Mouse (Mus musculus) brain, embryonic 18.5 days (tissue): ENCODE measurements at regions not wholly inside any gene's neighbourhood (a gene's known extent, or its start where the extent isn't known, plus 50 kb on each side); places are given as distances from the start of the nearest gene placed in this dataset.

Source experiments
- DNase-seq: peaks from one replicate; pipeline ENCODE4 v3.0.0-alpha.2; 2012; ENCODE audit warnings: low read depth, low spot score

DNA sequence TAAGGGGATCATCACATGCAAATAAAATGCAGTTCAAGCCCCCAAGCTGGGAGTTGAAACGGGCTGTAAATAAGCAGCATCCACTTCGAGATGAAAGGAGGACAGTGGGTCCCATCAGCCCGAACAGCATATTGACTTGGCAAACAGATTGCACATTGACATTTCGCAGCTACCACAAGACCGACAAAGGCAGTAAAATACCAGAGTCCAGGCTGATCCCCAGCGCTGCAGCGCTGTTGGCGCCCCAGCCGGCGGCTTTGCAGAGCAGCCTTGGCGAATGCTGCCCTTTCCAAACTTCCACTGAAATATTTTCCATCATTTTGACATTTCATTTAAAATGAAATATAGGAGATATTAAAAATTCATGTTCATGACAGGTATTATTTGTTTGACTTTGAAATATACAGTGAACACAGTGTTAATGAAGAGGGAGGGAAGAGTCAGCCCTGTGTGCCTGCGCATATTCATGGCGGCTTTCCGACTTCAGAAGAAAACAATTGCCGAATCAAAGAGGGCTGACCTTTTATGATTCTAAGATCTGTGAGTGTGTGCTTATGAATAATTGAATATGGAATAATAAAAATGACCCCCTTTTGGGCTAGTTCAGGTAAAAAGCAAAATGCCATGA is 98.4 kb downstream of the Sqor start:
- no peak for DNase-seq

DNA sequence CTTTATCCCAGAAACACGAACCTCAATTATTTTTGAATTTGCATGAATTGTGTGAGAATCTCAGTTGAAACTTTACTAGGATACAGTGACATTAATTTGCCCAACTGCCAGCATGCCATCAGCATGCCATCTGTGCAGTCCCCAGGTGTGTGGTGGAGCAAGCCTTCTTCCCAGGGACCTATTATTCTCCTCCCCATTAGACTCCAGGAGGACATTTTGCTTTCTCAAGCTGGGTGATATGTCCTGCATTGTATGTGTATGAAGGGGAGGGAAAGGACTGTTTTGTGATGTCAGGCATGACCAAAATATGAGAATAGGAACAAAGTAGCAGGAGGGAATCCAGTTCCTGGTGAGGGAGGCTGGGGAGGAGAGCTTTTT is 98.9 kb downstream of the Sqor start:
- no peak for DNase-seq

DNA sequence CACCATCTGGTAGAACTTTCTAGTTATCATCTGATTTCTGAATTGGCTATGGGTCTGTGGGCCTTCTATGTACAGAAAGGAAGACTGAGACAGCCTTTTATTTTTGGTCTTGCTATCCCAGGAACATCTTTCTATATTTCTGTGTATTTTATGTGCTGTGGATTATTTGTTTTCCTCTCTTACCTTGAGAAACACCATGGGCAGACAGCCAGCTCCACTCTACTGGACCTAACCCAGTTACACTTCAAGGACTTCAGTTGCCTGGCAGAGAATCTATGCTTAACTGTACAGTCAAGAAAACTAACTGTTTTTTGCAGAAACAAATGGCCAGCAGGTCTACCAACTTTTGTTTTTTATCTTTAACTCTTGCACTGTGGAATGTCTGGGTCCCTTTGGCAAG is 122.1 kb downstream of the Sqor start:
- no peak for DNase-seq

DNA sequence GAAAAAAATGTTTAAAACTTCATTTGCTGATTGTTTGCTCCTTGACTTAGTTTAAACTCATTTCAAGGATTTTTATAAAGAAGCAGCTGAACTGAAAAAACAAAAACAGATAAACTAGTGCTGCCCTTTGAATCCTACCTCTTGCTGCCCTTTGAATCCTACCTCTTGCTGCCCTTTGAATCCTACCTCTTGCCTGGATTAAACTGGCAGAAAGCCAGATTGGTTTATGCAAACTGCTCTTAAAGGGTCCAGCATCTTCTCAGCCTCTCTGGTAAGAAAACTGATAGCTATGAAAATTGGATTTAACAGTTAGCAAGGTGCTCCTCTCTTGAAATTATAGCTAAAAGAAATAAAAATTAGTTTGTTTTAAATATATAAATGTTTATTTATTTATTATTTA is 122.5 kb downstream of the Sqor start:
- DNase-seq = no peak

DNA sequence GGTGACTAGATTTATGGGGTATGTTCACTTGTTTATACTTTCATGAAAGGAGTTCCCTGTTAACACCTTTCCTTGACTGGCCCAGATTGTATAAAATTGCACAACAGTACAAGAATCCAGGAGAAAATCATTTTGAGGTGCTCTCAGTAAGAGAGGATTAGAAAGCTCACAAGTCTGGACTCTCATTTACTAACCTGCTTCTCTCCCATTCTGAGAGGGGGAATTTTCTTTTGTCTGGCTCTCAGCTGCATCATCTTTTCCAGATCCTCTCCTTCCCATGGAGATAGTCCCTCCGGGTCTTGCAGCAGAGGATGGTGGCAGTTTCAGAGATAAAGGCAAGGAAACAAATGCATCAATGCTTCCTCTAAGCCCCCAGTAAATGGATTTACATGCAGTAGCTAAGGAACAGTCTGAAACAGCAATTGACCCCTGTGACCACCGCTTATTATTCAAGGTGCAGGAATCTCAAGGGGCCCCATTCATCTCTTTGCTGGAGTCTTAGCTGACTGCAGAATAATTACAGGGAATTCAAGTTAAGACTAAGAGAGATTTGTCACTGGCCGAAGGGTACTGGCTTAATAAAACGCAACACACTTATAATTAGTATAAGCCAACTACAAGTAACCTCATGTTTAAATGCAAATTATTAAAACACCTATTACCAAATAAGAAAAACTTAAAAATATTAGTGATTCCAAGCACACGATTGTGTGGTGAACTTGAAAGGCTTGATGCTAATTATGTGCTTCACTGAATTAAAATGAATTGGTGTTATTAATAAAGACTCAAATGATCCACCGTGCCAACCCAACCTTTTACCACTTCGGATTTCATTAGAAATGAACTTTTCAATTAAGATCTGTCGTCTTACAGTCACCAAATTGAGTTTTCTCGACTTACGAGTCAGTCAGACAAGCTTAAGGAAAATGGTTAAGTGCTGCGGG is 140.4 kb downstream of the Sqor start:
- DNase-seq = no peak

DNA sequence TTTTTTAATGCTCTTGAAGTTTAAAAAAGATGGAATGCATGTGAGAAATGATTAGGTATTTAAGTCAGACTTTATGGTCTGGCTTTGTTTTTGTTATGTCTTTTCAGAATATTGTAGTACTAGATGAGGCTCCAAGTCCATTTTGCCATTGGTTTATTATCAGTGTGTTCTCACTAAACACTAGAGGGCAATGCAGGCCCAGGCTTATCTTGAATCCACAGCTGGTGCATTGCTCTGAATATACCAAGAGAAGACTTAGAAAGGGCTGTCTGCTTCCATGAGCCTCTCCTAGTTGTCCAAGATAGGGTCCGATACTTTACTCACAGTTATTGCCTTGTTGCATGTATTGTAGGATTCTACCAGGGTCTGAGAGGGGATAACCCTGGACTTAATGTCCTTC is 151.7 kb downstream of the Sqor start:
- no peak for DNase-seq

DNA sequence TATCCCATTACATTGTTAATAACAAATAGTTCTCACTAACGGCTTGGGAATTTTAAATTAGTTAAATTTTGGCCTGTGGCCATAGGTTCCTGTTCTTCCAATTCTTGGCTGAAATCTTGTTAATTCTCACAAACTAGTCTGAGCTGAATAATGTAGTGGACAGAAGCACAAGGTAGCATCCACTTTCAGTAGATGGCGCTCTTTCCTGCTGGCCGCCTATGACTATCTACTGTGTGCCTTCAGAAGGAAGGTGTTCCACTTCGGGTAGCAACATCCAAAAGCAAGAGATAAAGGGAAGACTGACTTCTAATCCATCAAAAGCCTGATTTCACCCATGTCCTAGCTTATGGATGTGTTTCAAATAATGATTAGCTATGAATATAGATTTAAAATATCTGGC is 172.9 kb downstream of the Sqor start:
- no peak for DNase-seq

DNA sequence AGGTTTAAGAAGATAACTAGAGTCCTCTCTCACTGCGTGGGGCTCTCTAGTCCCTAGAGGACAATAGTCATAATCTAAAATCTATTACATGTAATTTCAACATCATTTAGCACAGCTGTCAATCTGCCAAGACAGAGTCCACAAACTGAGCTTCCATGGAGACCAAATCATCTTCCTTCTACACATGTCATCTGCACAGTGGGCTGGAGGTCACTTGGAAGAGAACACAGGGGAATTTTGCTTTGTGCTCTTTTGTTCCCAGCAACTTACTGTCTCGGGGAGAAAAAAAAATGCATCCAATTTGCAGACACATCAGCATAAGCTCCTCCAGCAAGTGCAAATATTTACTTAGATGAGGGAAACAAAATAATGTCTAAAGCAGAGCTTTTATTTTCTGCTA is 179.8 kb downstream of the Sqor start:
- DNase-seq = no peak

DNA sequence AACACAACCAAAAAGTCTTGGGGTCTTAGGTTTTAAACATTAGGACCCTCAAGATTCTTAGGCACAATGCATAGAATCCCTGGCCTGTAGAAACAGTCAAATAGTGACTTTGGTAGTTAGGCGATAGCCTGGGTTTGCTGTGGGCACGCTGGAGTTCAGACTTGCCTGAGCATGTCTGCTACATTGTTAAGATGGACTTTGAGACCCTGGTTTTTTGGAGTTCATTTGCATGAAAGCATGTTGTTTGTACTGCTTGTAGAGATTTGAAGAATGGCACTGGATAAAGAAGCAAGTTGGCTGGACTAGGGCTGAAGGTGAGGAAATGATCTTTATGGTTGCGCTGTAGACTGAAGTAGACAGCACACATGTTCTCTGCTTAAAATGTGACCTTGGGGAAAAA is 180.9 kb downstream of the Sqor start:
- DNase-seq = no peak

DNA sequence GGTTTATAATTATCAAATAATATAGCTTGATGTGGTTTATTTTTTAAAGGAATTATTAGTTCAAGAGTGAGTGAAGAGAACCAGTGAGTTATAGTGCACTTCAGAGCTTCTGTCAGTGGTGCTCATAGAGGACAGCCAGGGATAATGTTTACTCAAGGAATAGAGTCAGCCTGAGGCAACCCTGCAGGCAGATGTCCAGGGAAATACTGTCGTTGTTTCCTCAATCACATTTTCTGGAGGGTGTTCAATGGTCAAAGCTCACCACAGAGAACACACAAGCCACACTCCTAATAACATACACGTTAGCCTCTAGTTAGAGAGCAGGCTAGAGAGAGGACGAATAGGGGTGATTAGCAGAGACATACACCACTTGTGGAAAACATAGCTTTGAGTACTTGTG is 184.0 kb downstream of the Sqor start:
- no peak for DNase-seq

DNA sequence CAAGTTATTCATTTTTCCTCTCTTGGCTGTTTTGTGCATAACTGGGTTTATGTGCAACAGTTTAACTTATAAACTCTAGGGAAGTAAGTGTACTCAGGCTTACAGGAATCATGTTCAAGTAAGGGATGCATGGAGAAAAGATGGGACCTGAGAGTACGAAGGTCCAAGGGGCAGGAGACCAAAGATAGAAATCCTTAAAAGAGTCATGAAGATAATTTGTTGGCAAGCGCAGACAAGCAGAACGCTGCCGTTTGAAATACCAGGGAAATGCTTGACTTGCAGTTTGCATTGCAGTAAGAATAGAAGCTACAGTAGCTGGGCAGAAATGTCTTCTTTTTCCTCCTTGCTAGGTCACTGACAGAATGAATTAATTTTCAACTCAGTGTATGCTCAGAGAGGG is 196.7 kb downstream of the Sqor start:
- DNase-seq = no peak

DNA sequence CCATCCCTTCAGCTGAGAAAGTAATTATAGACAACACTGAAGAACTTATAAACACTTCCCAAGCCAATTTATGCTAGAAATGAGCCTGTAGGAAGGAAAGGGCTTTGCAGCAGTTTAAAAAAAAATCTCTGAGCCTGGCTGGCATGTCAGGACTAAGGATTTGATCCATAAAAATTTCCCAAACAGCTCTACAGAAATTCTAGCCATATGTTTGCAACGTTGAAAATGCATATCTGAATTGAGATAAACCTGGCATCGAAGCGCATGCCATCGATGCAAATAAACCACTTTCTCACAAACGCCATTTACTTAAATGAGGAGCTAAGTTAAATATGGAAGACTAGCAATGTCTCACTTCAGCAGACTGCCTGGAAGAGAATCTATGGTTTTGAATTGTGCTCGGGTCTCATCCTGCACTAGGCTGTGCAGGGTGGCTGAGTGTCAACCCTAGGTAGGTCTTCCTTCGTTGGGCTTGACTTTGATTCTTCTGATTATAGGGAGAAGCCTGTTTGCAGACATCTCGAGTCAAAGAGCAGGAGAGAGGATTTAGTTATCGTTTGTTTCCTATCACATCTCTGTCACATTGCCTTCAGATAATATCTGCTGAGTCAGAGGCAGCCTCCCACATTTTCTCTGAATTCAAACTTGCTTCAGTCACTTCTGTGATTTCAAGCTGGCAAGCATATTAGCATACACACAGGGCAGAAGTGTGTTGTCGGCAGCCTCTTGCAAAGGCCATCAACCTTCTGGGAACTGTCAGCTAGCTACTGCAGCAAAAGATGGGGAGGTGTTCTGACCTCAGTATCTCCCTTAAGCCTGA is 204.0 kb downstream of the Sqor start:
- peak; percentile 68 for DNase-seq
